8 mouse cellular contexts compared by ENCODE assay signal in the genomic region with DNA sequence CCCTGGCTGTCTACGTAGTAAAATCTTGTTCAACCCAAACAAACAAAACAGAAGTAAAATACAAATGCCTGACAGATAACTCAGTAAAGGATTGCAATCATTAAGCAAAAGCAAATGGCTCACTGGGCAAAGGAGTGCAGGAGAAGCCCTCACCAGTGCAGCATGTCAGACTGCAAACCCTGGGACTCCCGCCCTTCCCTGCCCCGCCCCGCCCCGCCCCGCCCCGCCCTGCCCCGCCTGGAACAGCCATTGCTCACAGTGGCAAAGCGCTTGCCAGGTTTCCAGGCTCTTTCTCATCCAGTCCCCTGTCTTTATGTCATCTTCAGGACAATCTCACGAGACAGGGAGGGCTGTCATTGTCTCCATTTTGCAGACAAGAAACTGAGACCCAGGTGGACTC. TPM values are rescaled to one million over a fixed set of nuclear protein-coding genes. Genes with fewer than 3 reads are reported as not detected.
DNase-seq lines count a peak whose midpoint lies in the region; ATAC-seq and TF ChIP-seq lines count a peak whose summit lies in the region.

No protein-coding gene starts in this region.

- WGBS in forebrain, embryonic 15.5 days: 5% methylated on average over 10 of the region's 10 CpGs
- WGBS in liver, embryonic 16.5 days (ENCODE audit: insufficient replicate concordance): 7% methylated on average over 10 of the region's 10 CpGs

- no peaks in the 10 kb centered on the region for H3K36me3 ChIP-seq in ES-Bruce4 (ENCODE audit: control insufficient read depth, insufficient read depth, low read length, poor library complexity, severe bottlenecking)
- H3K36me3 ChIP-seq in forebrain, embryonic 15.5 days: no peaks in the 10 kb centered on the region
- no peaks in the 10 kb centered on the region for H3K36me3 ChIP-seq in liver, embryonic 16.5 days (ENCODE audit: control insufficient read depth, insufficient read depth)

- DNase-seq in frontal cortex, postnatal 14 days (ENCODE audit: low spot score in 2 of 2): no peak
- no peak for DNase-seq in right cerebral cortex, postnatal 25 days
- no peak for DNase-seq in ovary, postnatal 14 days (ENCODE audit: low spot score)

- no peak overlapping the region for H3K27ac ChIP-seq in ES-Bruce4 (ENCODE audit: insufficient read depth, low read length)
- H3K27ac ChIP-seq in forebrain, embryonic 15.5 days (replicated peaks): peak overlapping the region; percentile 25; the same call in 1 of the 2 replicates
- 0 out of 2 replicates have a peak overlapping the region, but pooled peaks have one; percentile 25 for H3K27ac ChIP-seq in liver, embryonic 16.5 days (ENCODE audit: low read length)

- no peak for TF ChIP-seq POLR2A in ES-Bruce4 (IDR thresholded peaks at IDR 0.05; ENCODE audit: insufficient read depth, low read length)

- H3K9ac ChIP-seq in ES-Bruce4 (ENCODE audit: low read depth, poor library complexity, severe bottlenecking): no peak overlapping the region
- H3K9ac ChIP-seq in forebrain, embryonic 15.5 days (replicated peaks): no peak overlapping the region
- H3K9ac ChIP-seq in liver, embryonic 16.5 days (ENCODE audit: low read depth, low read length): no peak overlapping the region

- H3K27me3 ChIP-seq in ES-Bruce4 (ENCODE audit: control insufficient read depth, insufficient read depth, low read length, poor library complexity, severe bottlenecking): no peaks in the 10 kb centered on the region
- H3K27me3 ChIP-seq in forebrain, embryonic 15.5 days: no peaks in the 10 kb centered on the region
- peaks cover 6% of the 10 kb centered on the region for H3K27me3 ChIP-seq in liver, embryonic 16.5 days (ENCODE audit: control insufficient read depth, insufficient read depth, low read depth, low read length)

- 0 out of 2 replicates have a peak overlapping the region, but pooled peaks have one; percentile 23 for H3K4me3 ChIP-seq in ES-Bruce4 (ENCODE audit: low read depth, low read length)
- H3K4me3 ChIP-seq in forebrain, embryonic 15.5 days: no peak overlapping the region
- no peak overlapping the region for H3K4me3 ChIP-seq in liver, embryonic 16.5 days (ENCODE audit: low read depth, low read length)

- no peak for TF ChIP-seq EP300 in ES-Bruce4 (IDR thresholded peaks at IDR 0.05; ENCODE audit: insufficient read depth, low read depth, low read length)

- H3K4me1 ChIP-seq in ES-Bruce4 (ENCODE audit: control insufficient read depth, insufficient read depth, low read length): peaks cover 5% of the 10 kb centered on the region
- H3K4me1 ChIP-seq in forebrain, embryonic 15.5 days: peaks cover 24% of the 10 kb centered on the region
- H3K4me1 ChIP-seq in liver, embryonic 16.5 days (ENCODE audit: control insufficient read depth, low read depth, low read length): peaks cover 7% of the 10 kb centered on the region

- ATAC-seq in frontal cortex, adult (ENCODE audit: low TSS enrichment): peak; percentile 14; the same call in 1 of the 2 replicates
- no peak for ATAC-seq in forebrain, embryonic 15.5 days (replicated peaks)
- peak; percentile 48 for ATAC-seq in liver, embryonic 16.5 days (ENCODE audit: low read depth)
- ATAC-seq in granulocyte monocyte progenitor cell, adult 5-6 weeks (replicated peaks; ENCODE audit: poor library complexity, severe bottlenecking): no peak

- H3K9me3 ChIP-seq in ES-Bruce4 (replicated peaks; ENCODE audit: control insufficient read depth, insufficient read depth, low read length, poor library complexity, severe bottlenecking): no peaks in the 10 kb centered on the region
- H3K9me3 ChIP-seq in forebrain, embryonic 15.5 days: no peaks in the 10 kb centered on the region
- no peaks in the 10 kb centered on the region for H3K9me3 ChIP-seq in liver, embryonic 16.5 days (replicated peaks; ENCODE audit: control insufficient read depth, low read length)

- TF ChIP-seq CTCF in ES-Bruce4 (IDR thresholded peaks at IDR 0.05; ENCODE audit: low read depth, low read length): no peak

- H3K4me2 ChIP-seq in forebrain, embryonic 15.5 days (replicated peaks): peak overlapping the region; percentile 19; the same call in 1 of the 2 replicates
- peak overlapping the region; percentile 25 for H3K4me2 ChIP-seq in liver, embryonic 16.5 days (ENCODE audit: low read depth, low read length)

RNA-seq across cellular contexts. Expression of a gene that starts 16.1 kb away (rescaled TPM):
- polyA plus RNA-seq in ES-Bruce4 (2011; ENCODE audit: insufficient read depth, insufficient read length, low read depth, missing spikeins): 133 and 136 TPM in 2 replicates
- 40.7 and 43.9 TPM in 2 replicates for polyA plus RNA-seq in forebrain, embryonic 15.5 days (2015; fragmentation: Nextera tagmentation; extraction: Ambion mirVana)
- polyA plus RNA-seq in liver, embryonic 16.5 days (2015; fragmentation: Nextera tagmentation; extraction: Ambion mirVana): 9.5 and 12.1 TPM in 2 replicates
- 98.2 and 118 TPM in 2 replicates for total RNA-seq in granulocyte monocyte progenitor cell, adult 5-6 weeks (2014; fragmentation: Nextera tagmentation)
- 38.6 and 50.6 TPM in 2 replicates for total RNA-seq in granulocyte monocyte progenitor cell, adult 5-6 weeks (2017)

RNA-seq across cellular contexts. Expression of a gene that starts 51.0 kb away (rescaled TPM):
- 95.6 and 96.8 TPM in 2 replicates for polyA plus RNA-seq in ES-Bruce4 (2011; ENCODE audit: insufficient read depth, insufficient read length, low read depth, missing spikeins)
- polyA plus RNA-seq in forebrain, embryonic 15.5 days (2015; fragmentation: Nextera tagmentation; extraction: Ambion mirVana): 22.5 and 24.6 TPM in 2 replicates
- polyA plus RNA-seq in liver, embryonic 16.5 days (2015; fragmentation: Nextera tagmentation; extraction: Ambion mirVana): 15.5 and 16.4 TPM in 2 replicates
- 9.3 and 12.3 TPM in 2 replicates for total RNA-seq in granulocyte monocyte progenitor cell, adult 5-6 weeks (2014; fragmentation: Nextera tagmentation)
- total RNA-seq in granulocyte monocyte progenitor cell, adult 5-6 weeks (2017): 25.0 and 31.4 TPM in 2 replicates

Comparison
In these comparisons a context has a peak if more than half of its experiments do, and no peak if none do; other contexts are left out.
1. ATAC-seq: peak in frontal cortex, adult (single experiment) and liver, embryonic 16.5 days (single experiment); none in forebrain, embryonic 15.5 days (single experiment) and granulocyte monocyte progenitor cell, adult 5-6 weeks (single experiment).